Mouse (Mus musculus): ENCODE measurements around the gene Gzmd. TPM values are rescaled to one million over a fixed set of nuclear protein-coding genes. Genes with fewer than 3 reads are reported as not detected.

Gene Gzmd
- polyA plus RNA-seq, 1 experiment from 2014 or later = not detected

DNA sequence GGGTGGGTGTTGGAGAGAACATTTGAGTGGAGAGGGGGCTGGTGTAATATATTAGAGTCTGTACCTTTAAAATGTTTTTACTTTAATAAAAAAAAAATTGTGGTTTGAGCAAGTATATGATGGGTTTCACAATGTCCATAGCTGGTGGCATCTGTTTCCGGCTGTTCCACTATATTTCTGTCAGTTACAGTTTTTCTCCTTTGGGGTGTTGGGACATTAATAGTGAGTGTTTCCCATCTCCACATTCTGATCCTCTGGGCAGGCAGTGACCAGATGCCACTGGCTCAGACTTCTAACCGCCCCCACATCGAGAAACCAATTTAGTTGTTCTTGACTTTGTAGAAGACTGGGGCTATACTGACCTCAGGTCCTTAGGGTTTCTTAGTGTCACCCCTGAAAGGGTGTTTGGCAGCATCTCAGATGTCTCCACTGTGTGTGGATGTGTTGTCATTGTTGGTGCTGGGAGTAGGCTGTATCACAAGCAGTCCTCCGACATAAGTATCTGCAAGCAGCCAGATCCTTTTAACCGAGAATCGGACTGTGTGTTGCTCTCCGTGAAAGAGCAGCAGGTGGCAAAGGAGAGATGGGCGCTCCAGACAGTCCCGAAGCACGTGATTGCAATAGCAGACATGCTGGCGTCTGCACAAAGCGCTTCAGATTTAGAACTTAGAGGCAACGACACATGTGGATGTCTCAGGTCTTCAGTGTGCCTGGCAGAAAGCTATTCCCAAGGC, 26.8 kb downstream of the Gzmd start:
- 74% methylated on average over 13 of the region's 13 CpGs for WGBS
- Histone ChIP-seq H3K27ac (no peak overlapping the region), H3K9ac (ENCODE audit: low read depth, low read length) (no peak overlapping the region), H3K27me3 (ENCODE audit: insufficient read depth, low read length) (no peaks in the 10 kb centered on the region), H3K36me3 (ENCODE audit: insufficient read depth, low read length) (no peaks in the 10 kb centered on the region), H3K4me3 (replicated peaks; ENCODE audit: low read depth, low read length) (no peak overlapping the region), H3K9me3 (replicated peaks; ENCODE audit: low read length) (no peaks in the 10 kb centered on the region), H3K4me2 (ENCODE audit: low read length) (no peak overlapping the region), H3K4me1 (replicated peaks; ENCODE audit: insufficient read depth, low read length) (no peaks in the 10 kb centered on the region)
- no peak for TF ChIP-seq CTCF (IDR thresholded peaks at IDR 0.05; ENCODE audit: low read depth)
- ATAC-seq (replicated peaks; ENCODE audit: low FRiP score, low read depth) (no peak), DNase-seq (ENCODE audit: low spot score) (no peak)

DNA sequence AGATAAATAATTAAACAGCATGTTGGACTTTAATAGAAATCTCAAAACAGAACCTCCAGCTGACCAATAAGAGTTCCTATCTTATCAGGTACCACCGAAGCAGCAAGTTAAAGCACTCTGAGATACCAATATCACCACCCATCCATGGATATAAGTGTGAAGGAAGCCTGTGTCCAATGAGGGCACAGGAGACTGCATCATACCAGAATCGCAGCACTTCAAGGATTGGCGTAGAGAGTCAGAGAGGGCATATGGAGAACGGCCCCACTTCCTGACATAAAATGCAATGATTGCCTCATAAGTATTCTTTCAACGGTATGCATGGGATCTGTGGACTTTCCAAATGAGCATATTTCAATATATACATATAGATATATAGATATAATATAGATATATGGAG, 27.4 kb downstream of the Gzmd start:
- no peak for TF ChIP-seq CTCF (IDR thresholded peaks at IDR 0.05; ENCODE audit: low read depth)
- H3K4me1 ChIP-seq (replicated peaks; ENCODE audit: insufficient read depth, low read length) = no peaks in the 10 kb centered on the region
- no peak overlapping the region for H3K27ac ChIP-seq
- no peak for ATAC-seq (replicated peaks; ENCODE audit: low FRiP score, low read depth)
- no peak overlapping the region for H3K4me3 ChIP-seq (replicated peaks; ENCODE audit: low read depth, low read length)
- no peak for DNase-seq (ENCODE audit: low spot score)
- H3K9ac ChIP-seq (ENCODE audit: low read depth, low read length) = no peak overlapping the region
- WGBS = 89% methylated on average over 5 of the region's 5 CpGs
- no peak overlapping the region for H3K4me2 ChIP-seq (ENCODE audit: low read length)
- H3K27me3 ChIP-seq (ENCODE audit: insufficient read depth, low read length) = no peaks in the 10 kb centered on the region
- no peaks in the 10 kb centered on the region for H3K36me3 ChIP-seq (ENCODE audit: insufficient read depth, low read length)
- no peaks in the 10 kb centered on the region for H3K9me3 ChIP-seq (replicated peaks; ENCODE audit: low read length)

DNA sequence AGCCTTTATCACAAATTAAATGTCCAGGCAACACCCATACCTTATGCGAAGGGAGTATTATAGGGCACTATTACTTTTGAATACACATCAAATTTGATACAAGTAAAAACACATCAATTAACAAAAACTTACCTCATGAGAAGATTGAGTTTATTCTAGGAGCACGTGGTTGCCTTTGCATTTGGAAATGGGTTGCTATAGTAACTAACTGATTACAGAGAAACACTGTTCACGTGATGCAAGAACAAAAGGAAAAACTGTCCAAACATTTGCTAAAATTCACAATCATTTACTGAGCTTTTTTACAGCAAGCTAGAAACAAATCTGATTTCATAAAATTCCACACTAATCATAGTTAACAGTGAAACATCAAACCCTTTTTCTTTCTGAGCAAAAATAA, 29.0 kb downstream of the Gzmd start:
- TF ChIP-seq CTCF (IDR thresholded peaks at IDR 0.05; ENCODE audit: low read depth) = no peak
- H3K9me3 ChIP-seq (replicated peaks; ENCODE audit: low read length) = no peaks in the 10 kb centered on the region
- H3K4me2 ChIP-seq (ENCODE audit: low read length) = no peak overlapping the region
- no peak overlapping the region for H3K4me3 ChIP-seq (replicated peaks; ENCODE audit: low read depth, low read length)
- ATAC-seq (replicated peaks; ENCODE audit: low FRiP score, low read depth) = no peak
- no peak overlapping the region for H3K9ac ChIP-seq (ENCODE audit: low read depth, low read length)
- WGBS = 76% methylated on average over 3 of the region's 3 CpGs
- no peaks in the 10 kb centered on the region for H3K4me1 ChIP-seq (replicated peaks; ENCODE audit: insufficient read depth, low read length)
- H3K36me3 ChIP-seq (ENCODE audit: insufficient read depth, low read length) = no peaks in the 10 kb centered on the region
- H3K27me3 ChIP-seq (ENCODE audit: insufficient read depth, low read length) = no peaks in the 10 kb centered on the region
- DNase-seq (ENCODE audit: low spot score) = no peak
- H3K27ac ChIP-seq = no peak overlapping the region

DNA sequence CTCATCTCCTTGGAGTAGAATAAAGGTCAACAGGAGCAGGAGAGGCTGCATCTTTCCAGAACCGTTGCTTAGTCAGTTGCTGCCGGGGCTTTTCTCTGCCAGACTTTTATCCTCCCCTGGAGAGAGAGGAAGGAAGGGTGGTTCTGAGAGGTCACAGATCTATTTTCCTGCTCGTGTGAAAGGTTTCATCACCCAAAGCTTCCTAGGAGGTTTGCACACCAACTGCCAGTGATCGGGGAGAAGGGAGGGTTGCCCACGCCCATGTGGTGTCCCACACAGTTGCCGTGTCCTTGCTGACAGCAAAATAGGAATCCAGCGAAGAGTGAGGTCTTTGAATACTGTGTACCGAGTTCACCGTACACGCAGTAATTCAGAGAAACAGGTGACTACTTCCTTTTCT, 30.0 kb downstream of the Gzmd start, which contains the start of gene Ctsg:
Gene Ctsg (minus strand): TSS at position 189 of the 400 bp plus-strand sequence.
- Histone ChIP-seq H3K4me2 (ENCODE audit: low read length) (no peak within 1 kb of the TSS), H3K36me3 (ENCODE audit: insufficient read depth, low read length) (no peaks in the 10 kb centered on the region), H3K9me3 (replicated peaks; ENCODE audit: low read length) (no peaks in the 10 kb centered on the region), H3K4me3 (replicated peaks; ENCODE audit: low read depth, low read length) (no peak within 1 kb of the TSS), H3K4me1 (replicated peaks; ENCODE audit: insufficient read depth, low read length) (no peaks in the 10 kb centered on the region), H3K27ac (no peak within 1 kb of the TSS), H3K27me3 (ENCODE audit: insufficient read depth, low read length) (no peaks in the 10 kb centered on the region), H3K9ac (ENCODE audit: low read depth, low read length) (no peak within 1 kb of the TSS)
- TF ChIP-seq CTCF (IDR thresholded peaks at IDR 0.05; ENCODE audit: low read depth) = no peak
- 61% methylated on average over 10 of the region's 10 CpGs for WGBS
- DNase-seq (ENCODE audit: low spot score) (no peak), ATAC-seq (replicated peaks; ENCODE audit: low FRiP score, low read depth) (no peak)

DNA sequence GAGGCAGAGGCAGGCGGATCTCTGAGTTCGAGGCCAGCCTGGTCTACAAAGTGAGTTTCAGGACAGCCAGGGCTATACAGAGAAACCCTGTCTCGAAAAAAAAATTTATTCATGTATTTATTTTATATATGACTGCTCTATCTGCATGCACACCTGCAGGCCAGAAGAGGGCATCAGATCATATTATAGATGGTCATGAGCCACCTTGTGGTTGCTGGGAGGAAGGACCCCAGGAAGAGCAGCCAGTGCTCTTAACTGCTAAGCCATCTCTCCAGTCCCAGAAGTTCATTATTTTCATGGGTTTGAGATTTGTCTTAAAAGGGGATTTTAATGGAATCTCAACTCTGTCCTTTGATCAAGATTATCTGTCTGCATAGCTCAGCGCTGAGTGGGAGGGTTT, 33.5 kb downstream of the Gzmd start:
- Histone ChIP-seq H3K4me2 (ENCODE audit: low read length) (no peak overlapping the region), H3K9ac (ENCODE audit: low read depth, low read length) (no peak overlapping the region)
- whole genome bisulfite sequencing = 82% methylated on average over 4 of the region's 4 CpGs

DNA sequence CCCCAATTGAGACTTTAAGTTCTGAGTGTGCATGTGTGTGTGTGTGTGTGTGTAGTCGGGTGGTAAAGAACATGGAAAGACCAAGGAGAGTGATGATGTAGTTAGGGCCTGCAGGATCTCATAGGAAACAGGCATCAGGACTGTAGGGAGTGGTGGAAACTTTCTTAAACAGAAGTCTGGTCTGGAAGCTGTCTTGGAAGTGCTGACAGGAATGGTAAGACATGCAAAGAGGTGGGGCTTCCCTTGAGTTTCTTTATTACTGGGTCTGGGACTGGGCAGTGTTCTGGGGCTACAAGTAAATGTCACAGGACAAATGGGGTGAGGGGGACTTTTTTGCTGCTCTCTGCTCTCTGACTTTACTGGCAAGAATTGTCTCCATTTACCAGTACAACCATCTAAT, 34.8 kb downstream of the Gzmd start:
- Histone ChIP-seq H3K4me1 (replicated peaks; ENCODE audit: insufficient read depth, low read length) (no peaks in the 10 kb centered on the region), H3K9me3 (replicated peaks; ENCODE audit: low read length) (no peaks in the 10 kb centered on the region), H3K27ac (no peak overlapping the region), H3K4me2 (ENCODE audit: low read length) (no peak overlapping the region), H3K9ac (ENCODE audit: low read depth, low read length) (no peak overlapping the region), H3K36me3 (ENCODE audit: insufficient read depth, low read length) (no peaks in the 10 kb centered on the region), H3K4me3 (replicated peaks; ENCODE audit: low read depth, low read length) (no peak overlapping the region), H3K27me3 (ENCODE audit: insufficient read depth, low read length) (no peaks in the 10 kb centered on the region)
- ATAC-seq (replicated peaks; ENCODE audit: low FRiP score, low read depth) = no peak
- 78% methylated on average over 1 of the region's 1 CpGs for WGBS
- no peak for TF ChIP-seq CTCF (IDR thresholded peaks at IDR 0.05; ENCODE audit: low read depth)
- DNase-seq (ENCODE audit: low spot score) = no peak

More for the DNA sequence above, 33.5 kb downstream of the Gzmd start:
- no peak overlapping the region for H3K4me3 ChIP-seq (replicated peaks; ENCODE audit: low read depth, low read length)
- ATAC-seq (replicated peaks; ENCODE audit: low FRiP score, low read depth) (no peak), DNase-seq (ENCODE audit: low spot score) (peak; percentile 27)
- TF ChIP-seq CTCF (IDR thresholded peaks at IDR 0.05; ENCODE audit: low read depth) = peak; percentile 76
- H3K27ac ChIP-seq = no peak overlapping the region
- no peaks in the 10 kb centered on the region for H3K9me3 ChIP-seq (replicated peaks; ENCODE audit: low read length)
- H3K4me1 ChIP-seq (replicated peaks; ENCODE audit: insufficient read depth, low read length) = no peaks in the 10 kb centered on the region
- no peaks in the 10 kb centered on the region for H3K36me3 ChIP-seq (ENCODE audit: insufficient read depth, low read length)
- no peaks in the 10 kb centered on the region for H3K27me3 ChIP-seq (ENCODE audit: insufficient read depth, low read length)

DNA sequence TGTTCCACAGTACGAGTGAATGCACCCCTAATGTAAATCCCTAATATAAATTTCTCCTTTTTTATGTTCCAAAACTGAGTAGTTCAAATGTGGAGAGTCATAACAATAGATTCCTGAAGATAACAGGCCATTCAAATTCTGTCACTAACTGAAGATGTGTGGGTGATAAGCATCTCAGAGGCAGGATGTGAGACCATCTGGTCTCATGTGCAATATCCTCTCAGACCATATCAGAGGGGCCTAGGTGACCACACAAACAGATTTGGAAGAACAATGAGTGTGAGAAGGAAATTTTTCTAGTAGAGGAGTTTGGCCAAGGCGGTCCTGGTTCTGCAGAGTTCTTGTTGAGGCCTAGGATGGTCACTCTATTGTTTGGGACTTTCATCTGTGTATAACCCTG, 39.1 kb downstream of the Gzmd start:
- Histone ChIP-seq H3K4me2 (ENCODE audit: low read length) (no peak overlapping the region), H3K27ac (no peak overlapping the region), H3K4me3 (replicated peaks; ENCODE audit: low read depth, low read length) (no peak overlapping the region), H3K9me3 (replicated peaks; ENCODE audit: low read length) (no peaks in the 10 kb centered on the region), H3K36me3 (ENCODE audit: insufficient read depth, low read length) (no peaks in the 10 kb centered on the region), H3K9ac (ENCODE audit: low read depth, low read length) (no peak overlapping the region), H3K4me1 (replicated peaks; ENCODE audit: insufficient read depth, low read length) (no peaks in the 10 kb centered on the region), H3K27me3 (ENCODE audit: insufficient read depth, low read length) (no peaks in the 10 kb centered on the region)
- DNase-seq (ENCODE audit: low spot score) (no peak), ATAC-seq (replicated peaks; ENCODE audit: low FRiP score, low read depth) (no peak)
- TF ChIP-seq CTCF (IDR thresholded peaks at IDR 0.05; ENCODE audit: low read depth) = no peak
- 72% methylated on average over 2 of the region's 2 CpGs for WGBS

Measured in kidney, postnatal 0 days (tissue).